Mouse (Mus musculus) layer of hippocampus, adult 18-20 months (tissue): ENCODE results near the gene Cxcr1. TPM values are rescaled to one million over a fixed set of nuclear protein-coding genes. Genes with fewer than 3 reads are reported as not detected.

ENCODE experiments used
- DNase-seq, 2 experiments: peaks; one replicate each; pipeline ENCODE4 v3.0.0; 2022; ENCODE audit warnings: low spot score in 2 of 2
- long read RNA-seq: library from polyadenylated mRNA; stranded (forward); transcript quantifications from one replicate; pipeline ENCODE4 v2.0.0, GENCODE M21; 2021
- total RNA-seq, 2 experiments: library from RNA; stranded (reverse); gene quantifications; 2 replicates each; pipeline ENCODE4 v1.2.3; 2021

Gene Cxcr1
- total RNA-seq = not detected
- long read RNA-seq = 0 reads

GRCm38 (mm10) chr1:74194445-74194844 is at the start of gene Cxcr1:
Cxcr1 (minus strand) TSS chr1:74194631.
- DNase-seq = no peak

DNA sequence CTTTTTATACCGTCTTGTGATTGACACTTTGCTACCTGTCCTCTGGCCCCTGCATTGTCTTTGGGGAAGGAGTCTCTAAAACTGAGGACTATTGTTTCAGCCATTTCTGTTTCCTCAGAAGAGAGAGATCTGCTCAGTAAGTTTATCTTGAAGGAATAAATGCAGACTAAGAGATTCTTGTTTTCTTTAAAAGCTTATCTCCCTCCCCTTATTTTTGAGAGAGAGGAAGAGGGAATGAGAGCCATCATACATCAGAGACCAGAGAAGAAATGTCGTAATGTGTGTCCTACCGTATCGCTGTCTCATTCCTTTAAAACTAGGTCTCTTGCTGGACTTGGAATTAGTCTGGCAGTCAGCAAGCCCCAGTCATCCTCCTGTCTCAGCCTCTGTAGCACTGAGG is 46.4 kb upstream of the Cxcr1 start:
- no peak for DNase-seq

GRCm38 (mm10) chr1:74240311-74240710 is 45.9 kb upstream of the Cxcr1 start:
- DNase-seq = peak; percentile 86 to 93

- DNase-seq = peak in 1 of 2 experiments; percentile 40
Measured at GRCm38 (mm10) chr1:74239618-74240017, 45.2 kb upstream of the Cxcr1 start.

- no peak for DNase-seq
Measured at GRCm38 (mm10) chr1:74239162-74239561, 44.7 kb upstream of the Cxcr1 start.

- no peak for DNase-seq
Measured at GRCm38 (mm10) chr1:74238136-74238535, 43.7 kb upstream of the Cxcr1 start.

- DNase-seq = no peak
Measured at GRCm38 (mm10) chr1:74237671-74238070, 43.2 kb upstream of the Cxcr1 start.

- no peak for DNase-seq
Measured at GRCm38 (mm10) chr1:74236590-74237317, 42.3 kb upstream of the Cxcr1 start.

DNA sequence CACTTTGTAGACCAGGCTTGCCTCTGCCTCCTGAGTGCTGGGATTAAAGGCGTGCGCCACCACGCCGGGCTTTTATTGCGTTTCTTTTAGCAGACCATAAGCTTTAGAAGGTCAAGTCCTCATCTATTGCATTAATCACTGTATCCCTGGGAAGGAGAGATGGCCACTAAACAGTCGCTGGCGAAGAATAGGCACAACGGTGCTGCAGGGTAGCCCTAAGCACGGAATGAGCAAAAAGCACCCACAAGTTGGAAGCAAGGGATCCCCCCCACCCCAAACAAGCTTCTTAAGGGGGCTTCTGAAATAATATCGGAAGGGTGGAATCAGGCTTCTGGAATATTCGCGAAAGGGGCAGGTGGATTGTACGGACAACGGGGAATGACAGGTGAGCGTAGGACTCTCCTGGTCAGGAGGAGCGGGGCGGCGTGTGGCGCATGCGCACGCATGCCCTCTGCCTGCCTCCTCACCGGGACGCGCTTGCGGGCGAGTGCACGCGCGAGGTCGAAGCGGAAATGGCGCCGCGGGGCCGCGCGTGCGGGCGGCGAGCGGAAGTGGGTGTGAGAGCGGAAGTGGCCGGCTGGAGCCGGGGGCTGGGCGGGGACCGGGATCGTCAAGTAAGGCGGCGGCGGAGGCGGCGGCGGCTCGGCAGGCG is 41.6 kb upstream of the Cxcr1 start, which contains the start of gene Arpc2:
TSS of gene Arpc2 (plus strand) at position 147 of the 652 bp plus-strand sequence.
- DNase-seq = peak; percentile 97

GRCm38 (mm10) chr1:74230992-74231391 is 36.6 kb upstream of the Cxcr1 start:
- no peak for DNase-seq

- DNase-seq = no peak
Measured at GRCm38 (mm10) chr1:74229942-74230341, 35.5 kb upstream of the Cxcr1 start.

DNA sequence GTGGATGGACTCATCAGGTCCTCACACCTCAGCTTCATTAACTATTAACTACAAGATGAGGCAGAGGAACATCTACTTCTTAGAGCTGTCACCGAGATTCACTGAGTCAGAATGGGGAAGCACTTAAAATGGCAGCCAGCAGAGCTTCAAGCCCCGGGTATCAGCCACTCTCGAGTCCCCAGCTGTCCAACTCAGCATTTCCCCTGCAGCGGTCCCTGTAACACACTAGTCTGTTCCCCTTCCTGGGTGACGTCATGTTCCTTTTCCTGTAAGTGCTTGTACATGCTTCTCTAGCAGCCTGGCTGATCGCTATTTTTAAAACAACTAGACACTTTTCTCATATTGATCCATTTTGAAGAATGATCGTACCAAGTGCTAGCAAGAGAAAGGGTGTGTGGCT is 32.9 kb upstream of the Cxcr1 start:
- DNase-seq = peak; percentile 25 to 56

GRCm38 (mm10) chr1:74219922-74220321 is 25.5 kb upstream of the Cxcr1 start:
- DNase-seq = no peak

GRCm38 (mm10) chr1:74208941-74209340 is 14.5 kb upstream of the Cxcr1 start:
- DNase-seq = no peak

DNA sequence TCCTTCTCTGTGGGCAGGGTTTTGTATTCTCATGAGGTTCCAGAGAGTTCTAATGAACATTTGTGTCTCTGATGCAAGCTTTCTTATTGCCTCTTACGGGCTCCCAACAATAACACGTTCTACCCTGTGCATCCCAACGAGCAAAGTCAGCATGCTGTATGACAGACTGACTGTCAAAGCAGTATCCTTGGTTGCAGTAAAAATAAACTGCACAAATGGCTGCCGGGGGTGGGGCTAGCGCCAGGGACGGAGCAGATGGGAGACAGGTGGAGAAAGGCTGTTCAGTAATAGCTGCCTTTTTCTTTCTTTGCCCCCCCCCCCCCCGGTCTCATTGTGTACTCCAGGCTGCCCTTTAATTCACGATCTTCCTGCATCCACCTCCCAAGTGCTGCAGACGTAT is 13.5 kb upstream of the Cxcr1 start:
- DNase-seq = peak; percentile 75 to 90

- DNase-seq = no peak
Measured at GRCm38 (mm10) chr1:74206642-74207041, 12.2 kb upstream of the Cxcr1 start.

GRCm38 (mm10) chr1:74205881-74206280 is 11.4 kb upstream of the Cxcr1 start:
- peak in 1 of 2 experiments; percentile 56 for DNase-seq

GRCm38 (mm10) chr1:74203457-74203856 is 9.0 kb upstream of the Cxcr1 start:
- no peak for DNase-seq

- no peak for DNase-seq
Measured at GRCm38 (mm10) chr1:74201048-74201844, 6.8 kb upstream of the Cxcr1 start.

- peak in 1 of 2 experiments; percentile 45 for DNase-seq
Measured at GRCm38 (mm10) chr1:74199046-74199445, 4.6 kb upstream of the Cxcr1 start.

DNA sequence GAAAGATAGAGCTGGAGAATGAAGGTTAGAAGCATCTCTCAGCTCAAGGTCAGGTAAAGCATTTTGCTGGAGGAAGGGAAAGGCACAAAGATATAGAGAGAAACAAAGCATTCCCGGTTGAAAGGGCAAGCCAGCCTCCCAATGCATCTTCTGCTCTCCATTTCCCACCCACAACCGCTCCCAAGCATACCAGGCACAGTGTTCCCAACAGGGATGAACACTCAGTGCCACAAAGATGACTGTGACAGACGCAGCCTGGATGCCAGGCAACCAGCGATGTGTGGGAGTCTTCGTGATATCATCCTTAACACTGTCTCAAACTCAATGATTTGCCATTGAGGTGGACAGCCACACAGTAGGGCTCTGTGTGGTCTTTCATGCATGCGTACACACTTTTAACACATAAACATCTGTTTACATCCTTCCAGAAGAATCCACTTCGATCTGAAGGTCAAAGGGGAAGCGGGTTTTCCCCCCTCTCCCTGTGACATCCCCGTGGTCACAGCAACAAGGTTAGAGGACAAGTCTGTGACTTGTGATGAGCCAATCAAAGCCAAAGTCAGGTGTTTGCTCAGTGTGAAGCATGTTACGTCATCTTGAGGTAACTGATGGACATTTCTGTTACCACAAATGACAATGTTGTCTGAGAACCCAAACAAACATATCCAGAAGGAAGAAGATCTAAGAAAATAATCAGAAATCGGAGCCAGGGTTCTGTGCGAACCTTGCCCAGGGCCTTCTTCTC is 3.5 kb upstream of the Cxcr1 start:
- DNase-seq = peak; percentile 78 to 93
